Mouse (Mus musculus): ENCODE results near the gene Bahcc1. TPM values are rescaled to one million over a fixed set of nuclear protein-coding genes. Genes with fewer than 3 reads are reported as not detected.
A peak's percentile ranks its signal among the peaks of the same experiment; 100 is the strongest.

Gene Bahcc1
- polyA plus RNA-seq, 1 experiment from 2014 or later, result 19.7 TPM

GRCm38 (mm10) chr11:120258896-120259689 is 26.3 kb downstream of the Bahcc1 start:
- H3K4me2 ChIP-seq (ENCODE audit: low read depth), result no peak overlapping the region

GRCm38 (mm10) chr11:120259792-120260768 is 27.3 kb downstream of the Bahcc1 start:
- WGBS, result 84% methylated on average over 25 of the region's 25 CpGs
- no peak for DNase-seq (ENCODE audit: low spot score)
- no peak for ATAC-seq (ENCODE audit: insufficient read depth, low FRiP score, low TSS enrichment)
- H3K4me1 ChIP-seq (ENCODE audit: control insufficient read depth, insufficient read depth, low read length), result peaks cover 50% of the 10 kb centered on the region
- no peaks in the 10 kb centered on the region for H3K27me3 ChIP-seq (ENCODE audit: control insufficient read depth, insufficient read depth, low read length)
- H3K4me3 ChIP-seq (ENCODE audit: low read depth, low read length), result no peak overlapping the region
- H3K9me3 ChIP-seq (ENCODE audit: control insufficient read depth, low read length), result no peaks in the 10 kb centered on the region
- H3K27ac ChIP-seq (ENCODE audit: low read depth, low read length), result no peak overlapping the region
- H3K36me3 ChIP-seq (ENCODE audit: control insufficient read depth, insufficient read depth, low read length), result no peaks in the 10 kb centered on the region; the same call in 1 of the 2 replicates
- H3K4me2 ChIP-seq (ENCODE audit: low read depth), result no peak overlapping the region
- no peak overlapping the region for H3K9ac ChIP-seq (ENCODE audit: low read length)

More at GRCm38 (mm10) chr11:120258896-120259689, 26.3 kb downstream of the Bahcc1 start:
- DNase-seq (ENCODE audit: low spot score), result peak; percentile 47
- Histone ChIP-seq H3K36me3 (ENCODE audit: control insufficient read depth, insufficient read depth, low read length) (no peaks in the 10 kb centered on the region; the same call in 1 of the 2 replicates), H3K4me1 (ENCODE audit: control insufficient read depth, insufficient read depth, low read length) (peaks cover 54% of the 10 kb centered on the region), H3K9ac (ENCODE audit: low read length) (no peak overlapping the region), H3K27me3 (ENCODE audit: control insufficient read depth, insufficient read depth, low read length) (no peaks in the 10 kb centered on the region), H3K27ac (ENCODE audit: low read depth, low read length) (no peak overlapping the region), H3K4me3 (ENCODE audit: low read depth, low read length) (no peak overlapping the region), H3K9me3 (ENCODE audit: control insufficient read depth, low read length) (no peaks in the 10 kb centered on the region)
- no peak for ATAC-seq (ENCODE audit: insufficient read depth, low FRiP score, low TSS enrichment)
- 59% methylated on average over 12 of the region's 12 CpGs for WGBS

GRCm38 (mm10) chr11:120260769-120261150 is 28.0 kb downstream of the Bahcc1 start:
- ATAC-seq (ENCODE audit: insufficient read depth, low FRiP score, low TSS enrichment), result no peak
- H3K27me3 ChIP-seq (ENCODE audit: control insufficient read depth, insufficient read depth, low read length), result no peaks in the 10 kb centered on the region
- no peaks in the 10 kb centered on the region; the same call in 1 of the 2 replicates for H3K36me3 ChIP-seq (ENCODE audit: control insufficient read depth, insufficient read depth, low read length)
- no peaks in the 10 kb centered on the region for H3K9me3 ChIP-seq (ENCODE audit: control insufficient read depth, low read length)
- no peak overlapping the region for H3K4me3 ChIP-seq (ENCODE audit: low read depth, low read length)
- no peak for DNase-seq (ENCODE audit: low spot score)
- WGBS, result 81% methylated on average over 6 of the region's 6 CpGs
- no peak overlapping the region for H3K9ac ChIP-seq (ENCODE audit: low read length)
- H3K4me2 ChIP-seq (ENCODE audit: low read depth), result no peak overlapping the region
- peaks cover 45% of the 10 kb centered on the region for H3K4me1 ChIP-seq (ENCODE audit: control insufficient read depth, insufficient read depth, low read length)
- H3K27ac ChIP-seq (ENCODE audit: low read depth, low read length), result no peak overlapping the region

- no peak overlapping the region for H3K4me2 ChIP-seq (ENCODE audit: low read depth)
- peak; percentile 61; the same call in 1 of the 2 replicates for ATAC-seq (ENCODE audit: insufficient read depth, low FRiP score, low TSS enrichment)
- no peak overlapping the region; the same call in none of the 2 replicates for H3K27ac ChIP-seq (ENCODE audit: low read depth, low read length)
- H3K9ac ChIP-seq (ENCODE audit: low read length), result no peak overlapping the region
- no peak for DNase-seq (ENCODE audit: low spot score)
- no peak overlapping the region for H3K4me3 ChIP-seq (ENCODE audit: low read depth, low read length)
- WGBS, result 48% methylated on average over 20 of the region's 20 CpGs
- H3K4me1 ChIP-seq (ENCODE audit: control insufficient read depth, insufficient read depth, low read length), result peaks cover 37% of the 10 kb centered on the region
- no peaks in the 10 kb centered on the region for H3K9me3 ChIP-seq (ENCODE audit: control insufficient read depth, low read length)
- no peaks in the 10 kb centered on the region; the same call in 1 of the 2 replicates for H3K36me3 ChIP-seq (ENCODE audit: control insufficient read depth, insufficient read depth, low read length)
- H3K27me3 ChIP-seq (ENCODE audit: control insufficient read depth, insufficient read depth, low read length), result no peaks in the 10 kb centered on the region
Measured at GRCm38 (mm10) chr11:120261416-120262355, 28.9 kb downstream of the Bahcc1 start.

- H3K4me2 ChIP-seq (ENCODE audit: low read depth), result no peak overlapping the region
- ATAC-seq (ENCODE audit: insufficient read depth, low FRiP score, low TSS enrichment) (peak; percentile 61; the same call in 1 of the 2 replicates), DNase-seq (ENCODE audit: low spot score) (peak; percentile 74)
- WGBS, result 43% methylated on average over 8 of the region's 8 CpGs
- H3K36me3 ChIP-seq (ENCODE audit: control insufficient read depth, insufficient read depth, low read length), result no peaks in the 10 kb centered on the region; the same call in 1 of the 2 replicates
- H3K27ac ChIP-seq (ENCODE audit: low read depth, low read length), result no peak overlapping the region; the same call in 1 of the 2 replicates
- peaks cover 29% of the 10 kb centered on the region for H3K4me1 ChIP-seq (ENCODE audit: control insufficient read depth, insufficient read depth, low read length)
- no peaks in the 10 kb centered on the region for H3K9me3 ChIP-seq (ENCODE audit: control insufficient read depth, low read length)
- no peaks in the 10 kb centered on the region for H3K27me3 ChIP-seq (ENCODE audit: control insufficient read depth, insufficient read depth, low read length)
- H3K9ac ChIP-seq (ENCODE audit: low read length), result no peak overlapping the region
- no peak overlapping the region for H3K4me3 ChIP-seq (ENCODE audit: low read depth, low read length)
Measured at GRCm38 (mm10) chr11:120262356-120262901, 29.7 kb downstream of the Bahcc1 start.

GRCm38 (mm10) chr11:120263176-120263575 is 30.4 kb downstream of the Bahcc1 start:
- peaks cover 29% of the 10 kb centered on the region for H3K4me1 ChIP-seq (ENCODE audit: control insufficient read depth, insufficient read depth, low read length)
- DNase-seq (ENCODE audit: low spot score) (no peak), ATAC-seq (ENCODE audit: insufficient read depth, low FRiP score, low TSS enrichment) (no peak)
- H3K9me3 ChIP-seq (ENCODE audit: control insufficient read depth, low read length), result no peaks in the 10 kb centered on the region
- no peak overlapping the region for H3K9ac ChIP-seq (ENCODE audit: low read length)
- 89% methylated on average over 3 of the region's 3 CpGs for WGBS
- no peak overlapping the region for H3K27ac ChIP-seq (ENCODE audit: low read depth, low read length)
- H3K4me2 ChIP-seq (ENCODE audit: low read depth), result no peak overlapping the region
- no peaks in the 10 kb centered on the region; the same call in 1 of the 2 replicates for H3K36me3 ChIP-seq (ENCODE audit: control insufficient read depth, insufficient read depth, low read length)
- no peak overlapping the region for H3K4me3 ChIP-seq (ENCODE audit: low read depth, low read length)
- H3K27me3 ChIP-seq (ENCODE audit: control insufficient read depth, insufficient read depth, low read length), result no peaks in the 10 kb centered on the region

- H3K27ac ChIP-seq (ENCODE audit: low read depth, low read length), result no peak overlapping the region
- ATAC-seq (ENCODE audit: insufficient read depth, low FRiP score, low TSS enrichment) (no peak), DNase-seq (ENCODE audit: low spot score) (no peak)
- H3K4me3 ChIP-seq (ENCODE audit: low read depth, low read length), result no peak overlapping the region
- H3K4me1 ChIP-seq (ENCODE audit: control insufficient read depth, insufficient read depth, low read length), result peaks cover 29% of the 10 kb centered on the region
- no peaks in the 10 kb centered on the region for H3K9me3 ChIP-seq (ENCODE audit: control insufficient read depth, low read length)
- no peak overlapping the region for H3K4me2 ChIP-seq (ENCODE audit: low read depth)
- no peaks in the 10 kb centered on the region for H3K27me3 ChIP-seq (ENCODE audit: control insufficient read depth, insufficient read depth, low read length)
- 40% methylated on average over 6 of the region's 6 CpGs for WGBS
- H3K9ac ChIP-seq (ENCODE audit: low read length), result no peak overlapping the region
- no peaks in the 10 kb centered on the region; the same call in 1 of the 2 replicates for H3K36me3 ChIP-seq (ENCODE audit: control insufficient read depth, insufficient read depth, low read length)
Measured at GRCm38 (mm10) chr11:120264008-120264407, 31.3 kb downstream of the Bahcc1 start.

Measured in neural tube, embryonic 11.5 days (tissue).